Mouse (Mus musculus): ENCODE measurements around the gene Rpl22l1.
"Not testable (repeated sequence)": the region's sequence is repeated elsewhere in the genome, so short reads cannot be mapped to it uniquely, and the experiment has no call there.

Gene Rpl22l1

GRCm38 (mm10) chr3:28805301-28806097 is at the start of gene Rpl22l1:
TSS of gene Rpl22l1 (plus strand) at chr3:28805436.
- DNase-seq (ENCODE audit: low spot score) = peak; percentile 96

- no peak for DNase-seq (ENCODE audit: low spot score)
Observed at GRCm38 (mm10) chr3:28755477-28755876, 49.8 kb upstream of the Rpl22l1 start.

- no peak for DNase-seq (ENCODE audit: low spot score)
Observed at GRCm38 (mm10) chr3:28761225-28761789, 43.9 kb upstream of the Rpl22l1 start.

GRCm38 (mm10) chr3:28766935-28767334 is 38.3 kb upstream of the Rpl22l1 start:
- no peak for DNase-seq (ENCODE audit: low spot score)

- no peak for DNase-seq (ENCODE audit: low spot score)
Observed at GRCm38 (mm10) chr3:28768222-28768621, 37.0 kb upstream of the Rpl22l1 start.

- DNase-seq (ENCODE audit: low spot score) = not testable (repeated sequence)
Observed at GRCm38 (mm10) chr3:28772919-28773318, 32.3 kb upstream of the Rpl22l1 start.

GRCm38 (mm10) chr3:28775361-28775760 is 29.9 kb upstream of the Rpl22l1 start:
- DNase-seq (ENCODE audit: low spot score) = no peak

- DNase-seq (ENCODE audit: low spot score) = no peak
Observed at GRCm38 (mm10) chr3:28775958-28776357, 29.3 kb upstream of the Rpl22l1 start.

- no peak for DNase-seq (ENCODE audit: low spot score)
Observed at GRCm38 (mm10) chr3:28776491-28776890, 28.7 kb upstream of the Rpl22l1 start.

GRCm38 (mm10) chr3:28780511-28780910 is 24.7 kb upstream of the Rpl22l1 start:
- DNase-seq (ENCODE audit: low spot score) = no peak

- DNase-seq (ENCODE audit: low spot score) = peak; percentile 86
Observed at GRCm38 (mm10) chr3:28780994-28781393, 24.2 kb upstream of the Rpl22l1 start, which contains the start of gene Eif5a2. TSS of gene Eif5a2 (plus strand) at chr3:28781276.

GRCm38 (mm10) chr3:28781422-28781821 is 23.8 kb upstream of the Rpl22l1 start:
- no peak for DNase-seq (ENCODE audit: low spot score)

GRCm38 (mm10) chr3:28781848-28782247 is 23.4 kb upstream of the Rpl22l1 start:
- no peak for DNase-seq (ENCODE audit: low spot score)

- no peak for DNase-seq (ENCODE audit: low spot score)
Observed at GRCm38 (mm10) chr3:28784176-28784575, 21.1 kb upstream of the Rpl22l1 start.

- DNase-seq (ENCODE audit: low spot score) = no peak
Observed at GRCm38 (mm10) chr3:28794835-28795234, 10.4 kb upstream of the Rpl22l1 start.

- DNase-seq (ENCODE audit: low spot score) = no peak
Observed at GRCm38 (mm10) chr3:28808039-28808643, 2.9 kb downstream of the Rpl22l1 start.

- DNase-seq (ENCODE audit: low spot score) = no peak
Observed at GRCm38 (mm10) chr3:28811441-28811840, 6.2 kb downstream of the Rpl22l1 start.

- DNase-seq (ENCODE audit: low spot score) = no peak
Observed at GRCm38 (mm10) chr3:28814361-28814760, 9.1 kb downstream of the Rpl22l1 start.

- no peak for DNase-seq (ENCODE audit: low spot score)
Observed at GRCm38 (mm10) chr3:28816010-28816540, 10.8 kb downstream of the Rpl22l1 start.

- DNase-seq (ENCODE audit: low spot score) = no peak
Observed at GRCm38 (mm10) chr3:28826272-28826671, 21.0 kb downstream of the Rpl22l1 start.

GRCm38 (mm10) chr3:28827605-28828004 is 22.4 kb downstream of the Rpl22l1 start:
- no peak for DNase-seq (ENCODE audit: low spot score)

- no peak for DNase-seq (ENCODE audit: low spot score)
Observed at GRCm38 (mm10) chr3:28829454-28829853, 24.2 kb downstream of the Rpl22l1 start.
